10 mouse cellular contexts compared by ENCODE assay signal in genomic region chr19:18646853-18647420, GRCm38 (mm10). TPM values are rescaled to one million over a fixed set of nuclear protein-coding genes. Genes with fewer than 3 reads are reported as not detected.
DNase-seq lines count a peak whose midpoint lies in the region; ATAC-seq lines count a peak whose summit lies in the region.
"Had no signal": no experiment of that assay in that cellular context is flagged by ENCODE, and none has a peak within 500 bp of the region (broad histone marks: within the 10 kb centered on the region; RNA-seq: fewer than 3 reads in every experiment).

No protein-coding gene starts in this region.

- DNase-seq in spleen, postnatal 36 days (ENCODE audit: low spot score in 2 of 2) = peak; percentile 53 to 58
- DNase-seq in spleen, postnatal 14 days (ENCODE audit: low spot score in 2 of 2) = no peak
- DNase-seq in adrenal gland, adult 8-10 months = peak; percentile 54
- peak; percentile 22 to 29 for DNase-seq in natural killer cell, adult 2 months (ENCODE audit: low spot score in 2 of 2)
- DNase-seq in forebrain, embryonic 14.5 days (ENCODE audit: low spot score) = no peak
- no peak for DNase-seq in frontal cortex, postnatal 36 days (ENCODE audit: low spot score in 2 of 2)
- DNase-seq: lung, postnatal 10 days had no signal

- H3K36me3 ChIP-seq in forebrain, embryonic 14.5 days (ENCODE audit: control insufficient read depth, insufficient read depth, low read length) = no peaks in the 10 kb centered on the region
- H3K36me3 ChIP-seq: forebrain, embryonic 15.5 days; hindbrain, embryonic 10.5 days had no signal

- no peak overlapping the region for H3K4me3 ChIP-seq in forebrain, embryonic 14.5 days (ENCODE audit: low read depth, low read length)
- H3K4me3 ChIP-seq: forebrain, embryonic 15.5 days; hindbrain, embryonic 10.5 days had no signal

- 77% methylated on average over 5 of the region's 5 CpGs for WGBS in forebrain, embryonic 14.5 days

- no peak overlapping the region for H3K4me2 ChIP-seq in forebrain, embryonic 14.5 days (ENCODE audit: low read length)
- H3K4me2 ChIP-seq: forebrain, embryonic 15.5 days had no signal

- no peaks in the 10 kb centered on the region for H3K4me1 ChIP-seq in forebrain, embryonic 14.5 days (ENCODE audit: control insufficient read depth, insufficient read depth, low read length)
- H3K4me1 ChIP-seq: forebrain, embryonic 15.5 days had no signal

- peak; percentile 55 to 57; a peak in 3 of 4 replicates for ATAC-seq in hematopoietic stem cell, adult 5-6 weeks (replicated peaks in 1 of 2; ENCODE audit: insufficient read depth in 1 of 2, low FRiP score in 2 of 2, low TSS enrichment in 1 of 2, low read depth in 1 of 2, poor library complexity in 2 of 2, severe bottlenecking in 2 of 2)
- ATAC-seq in forebrain, embryonic 14.5 days = no peak
- ATAC-seq: forebrain, embryonic 15.5 days had no signal

- H3K27me3 ChIP-seq in forebrain, embryonic 14.5 days (replicated peaks; ENCODE audit: control insufficient read depth, insufficient read depth, low read length) = no peaks in the 10 kb centered on the region
- H3K27me3 ChIP-seq: forebrain, embryonic 15.5 days had no signal

- H3K27ac ChIP-seq in forebrain, embryonic 14.5 days (ENCODE audit: low read depth, low read length) = no peak overlapping the region
- H3K27ac ChIP-seq: forebrain, embryonic 15.5 days; hindbrain, embryonic 10.5 days had no signal

- no peak overlapping the region for H3K9ac ChIP-seq in forebrain, embryonic 14.5 days (ENCODE audit: low read length)
- H3K9ac ChIP-seq: forebrain, embryonic 15.5 days had no signal

- H3K9me3 ChIP-seq in forebrain, embryonic 14.5 days (replicated peaks; ENCODE audit: control insufficient read depth, low read length) = no peaks in the 10 kb centered on the region
- H3K9me3 ChIP-seq: forebrain, embryonic 15.5 days; hindbrain, embryonic 10.5 days had no signal

RNA-seq across cellular contexts. Expression of gene Nmrk1, which starts 15.2 kb away (rescaled TPM):
- 10 to 100 TPM in 3 of 4 experiments, 1 to 10 TPM in 1; 9.3 to 32.3 (median 16.8) TPM for total RNA-seq in adrenal gland, adult 8-10 months (2022)
- 6.4 and 13.1 TPM in 2 replicates for total RNA-seq in hematopoietic stem cell, adult 5-6 weeks (2017)
- polyA plus RNA-seq in forebrain, embryonic 14.5 days (2014; fragmentation: Nextera tagmentation; extraction: Ambion mirVana) = 2.1 and 2.2 TPM in 2 replicates

RNA-seq across cellular contexts. Expression of gene Ostf1, which starts 15.3 kb away (rescaled TPM):
- total RNA-seq in adrenal gland, adult 8-10 months (2022) = 100 to 1,000 TPM; 100 to 119 (median 114) TPM
- 105 and 142 TPM in 2 replicates for total RNA-seq in hematopoietic stem cell, adult 5-6 weeks (2017)
- 39.7 and 40.6 TPM in 2 replicates for polyA plus RNA-seq in forebrain, embryonic 14.5 days (2014; fragmentation: Nextera tagmentation; extraction: Ambion mirVana)

RNA-seq across cellular contexts. Expression of gene Carnmt1, which starts 23.6 kb away (rescaled TPM):
- 10 to 100 TPM; 19.0 to 23.3 (median 22.1) TPM for total RNA-seq in adrenal gland, adult 8-10 months (2022)
- total RNA-seq in hematopoietic stem cell, adult 5-6 weeks (2017) = 18.9 and 32.6 TPM in 2 replicates
- 13.8 and 15.1 TPM in 2 replicates for polyA plus RNA-seq in forebrain, embryonic 14.5 days (2014; fragmentation: Nextera tagmentation; extraction: Ambion mirVana)

Comparison
In these comparisons a context has a peak if more than half of its experiments do, and no peak if none do; other contexts are left out.
1. DNase-seq: peak in spleen, postnatal 36 days (2 of 2), adrenal gland, adult 8-10 months (single experiment) and natural killer cell, adult 2 months (2 of 2); none in spleen, postnatal 14 days (0 of 2), forebrain, embryonic 14.5 days (single experiment) and frontal cortex, postnatal 36 days (0 of 2).